Mouse (Mus musculus) kidney, postnatal 14 days (tissue): ENCODE results near the gene Cldn13.

Experiments used
- DNase-seq: peaks from one replicate; pipeline ENCODE4 v3.0.0; 2022; ENCODE audit warnings: mixed read lengths

The Cldn13 gene

DNA sequence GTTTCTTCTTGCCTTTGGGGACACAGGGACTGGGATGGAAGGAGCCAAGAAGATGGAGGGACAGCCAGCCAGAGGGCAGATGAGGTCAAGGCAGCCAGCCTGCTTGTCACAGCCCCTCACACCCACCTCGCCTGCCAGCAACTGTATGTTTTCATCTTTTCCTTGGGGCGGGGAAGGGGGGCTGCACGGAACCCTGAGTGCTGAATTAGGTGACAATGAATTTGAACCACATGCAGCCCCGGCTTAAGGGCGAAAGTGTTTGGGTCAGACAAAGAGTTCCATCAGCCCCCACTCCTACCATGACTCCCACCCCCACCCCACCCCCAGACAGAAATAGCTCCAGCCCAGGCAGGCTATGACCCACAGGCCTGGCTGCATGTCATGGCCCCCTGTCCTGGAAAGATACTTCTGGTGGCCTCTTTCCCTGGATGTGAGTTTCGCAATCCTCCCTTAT is 24.7 kb downstream of the Cldn13 start:
- peak; percentile 43 for DNase-seq

DNA sequence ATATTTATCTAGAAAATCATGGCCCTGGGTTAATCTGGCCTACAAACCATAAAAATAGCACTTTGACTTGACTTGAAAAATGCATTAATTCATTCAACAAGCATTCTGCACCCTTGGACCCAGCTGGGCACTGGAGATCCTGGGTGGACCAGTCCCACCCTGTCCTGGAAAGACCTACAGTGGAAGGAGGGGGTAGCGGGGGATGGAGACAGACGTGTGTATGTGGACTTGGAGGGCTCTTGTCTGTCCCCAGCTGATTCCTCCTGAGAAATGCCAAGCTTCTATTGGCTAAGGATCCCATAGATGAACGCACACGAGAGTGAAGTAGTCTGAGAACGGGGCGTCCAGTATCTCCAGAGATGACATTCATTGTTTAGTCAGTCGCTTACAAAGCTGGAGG is 26.8 kb downstream of the Cldn13 start:
- DNase-seq, result no peak

DNA sequence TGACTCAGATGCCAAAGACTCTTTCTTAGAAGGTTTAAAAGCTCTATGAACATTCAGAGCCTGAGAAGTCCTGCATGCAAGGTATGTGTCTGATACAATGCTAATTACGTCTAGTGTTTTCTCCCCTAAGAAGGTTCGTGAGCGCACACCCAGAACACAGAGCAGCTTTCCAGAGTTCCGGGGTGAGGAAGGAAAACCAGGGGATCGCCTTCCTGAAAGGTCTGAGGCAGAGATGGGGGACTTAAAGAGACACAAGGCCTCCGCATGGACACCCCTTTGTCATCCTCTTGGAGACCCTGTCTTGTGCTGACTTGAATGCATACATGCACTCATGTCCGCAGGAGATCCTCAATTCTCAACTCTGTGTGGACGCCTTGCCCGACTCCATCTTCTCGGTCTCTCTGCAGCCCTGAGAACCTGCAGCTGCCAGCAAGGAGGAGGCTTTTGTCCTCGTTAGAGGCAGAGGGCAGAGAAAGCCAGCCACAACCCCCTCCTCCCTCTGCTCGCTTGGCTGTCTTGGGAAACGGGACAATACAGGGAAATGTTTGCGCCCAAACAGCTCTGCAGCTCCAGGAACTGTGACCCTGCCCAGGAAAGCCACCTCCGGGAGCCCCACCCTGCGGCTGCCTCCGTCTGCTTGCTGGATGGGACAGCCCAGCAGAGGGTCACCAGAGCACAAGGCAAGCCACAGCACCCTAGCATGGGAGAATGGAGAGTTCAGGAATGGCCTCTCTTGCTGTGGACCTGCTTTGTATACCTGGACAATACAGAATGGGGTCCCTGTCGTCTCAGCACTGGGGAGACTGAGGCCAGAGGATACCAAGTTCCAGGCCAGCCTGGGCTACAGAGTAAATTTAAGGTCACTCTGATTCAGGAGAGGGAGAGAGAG is 27.6 kb downstream of the Cldn13 start:
- DNase-seq, result peak; percentile 83

- DNase-seq, result no peak
Observed at GRCm38 (mm10) chr5:134883077-134883476, 32.2 kb downstream of the Cldn13 start.

DNA sequence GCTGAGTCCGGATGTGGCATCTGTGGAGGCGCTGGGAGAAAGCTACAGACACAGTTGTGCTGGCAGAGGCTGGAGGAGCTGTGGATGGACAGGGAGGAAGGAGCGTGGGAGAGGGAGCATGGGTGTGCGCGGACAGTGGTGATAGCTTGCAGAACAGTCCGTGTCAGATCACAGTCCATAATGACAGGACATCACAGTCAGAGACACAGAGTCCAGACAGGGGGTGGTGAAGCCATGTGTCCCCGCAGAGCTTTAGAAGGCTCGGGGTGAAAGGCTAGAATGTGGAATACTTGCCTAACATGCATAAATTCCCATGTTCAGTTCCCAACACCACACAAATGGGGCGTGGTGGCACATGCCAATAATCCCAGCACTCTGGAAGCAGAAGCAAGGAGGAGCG is 38.5 kb downstream of the Cldn13 start:
- no peak for DNase-seq

- no peak for DNase-seq
Observed at GRCm38 (mm10) chr5:134875245-134875644, 40.1 kb downstream of the Cldn13 start.

DNA sequence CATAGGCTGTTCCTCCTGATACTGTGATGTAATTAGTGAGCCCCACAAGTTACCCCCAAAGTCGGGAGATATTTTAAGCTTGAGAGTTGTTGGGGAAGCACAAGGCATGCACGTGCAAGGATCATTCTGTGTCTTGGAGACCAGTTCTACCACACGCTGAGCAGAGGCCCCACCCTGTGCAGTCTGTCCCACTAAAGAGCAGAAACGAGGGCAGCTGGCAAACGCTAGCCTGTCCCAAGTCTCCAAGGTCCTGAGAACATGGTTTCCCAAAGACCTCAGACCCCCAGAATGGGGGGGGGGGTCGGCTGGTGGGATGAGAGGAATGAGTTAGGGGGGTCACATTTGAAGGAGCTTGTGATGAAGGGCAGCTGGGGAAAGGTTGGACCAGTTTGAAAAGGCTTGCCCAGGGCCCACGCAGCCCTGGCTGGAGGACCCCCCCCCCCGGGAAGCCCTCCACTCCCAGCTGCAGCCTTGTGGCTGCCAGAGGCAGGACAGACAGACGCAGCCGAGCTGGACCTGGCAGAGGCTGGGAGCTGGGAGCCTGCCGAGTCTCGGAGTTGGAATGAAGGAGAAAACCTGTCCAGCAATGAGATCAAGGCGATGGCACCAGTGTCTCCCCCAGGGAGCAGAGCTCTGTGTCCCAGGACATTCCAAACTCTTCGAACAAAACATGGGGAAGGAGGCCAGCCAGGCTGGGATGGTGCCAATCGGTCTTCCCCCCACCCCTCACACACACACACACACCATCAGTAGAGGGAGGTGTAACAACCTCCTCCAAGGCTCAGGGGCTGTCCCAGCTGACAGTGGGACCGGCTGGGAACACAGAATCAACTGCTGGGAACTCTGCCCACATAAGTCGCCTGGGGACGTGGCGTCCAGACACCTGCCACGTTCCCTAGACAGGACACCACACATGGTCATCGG is 41.1 kb downstream of the Cldn13 start:
- peak; percentile 41 for DNase-seq

- DNase-seq, result no peak
Observed at GRCm38 (mm10) chr5:134873034-134873433, 42.3 kb downstream of the Cldn13 start.

DNA sequence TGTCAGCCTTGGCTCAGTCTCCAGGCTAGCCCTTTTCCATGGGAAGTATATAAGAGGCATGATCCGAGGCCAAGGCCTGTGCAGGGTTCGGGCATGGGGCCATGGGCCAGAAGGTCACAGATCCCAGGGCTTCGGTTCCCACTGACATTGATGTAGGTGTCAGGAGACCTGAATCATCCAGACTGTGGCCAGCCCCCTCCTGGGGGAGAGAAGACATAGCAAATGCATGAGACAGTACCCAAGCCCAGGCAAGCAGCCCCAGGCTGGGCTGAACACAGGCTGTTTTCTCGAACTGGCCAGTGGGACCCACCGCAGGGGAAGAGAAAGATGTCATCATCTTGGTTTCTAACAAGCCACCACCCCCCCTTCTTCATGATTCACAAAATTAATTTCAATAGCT is 42.7 kb downstream of the Cldn13 start:
- DNase-seq, result no peak

- DNase-seq, result no peak
Observed at GRCm38 (mm10) chr5:134868506-134868905, 46.8 kb downstream of the Cldn13 start.

DNA sequence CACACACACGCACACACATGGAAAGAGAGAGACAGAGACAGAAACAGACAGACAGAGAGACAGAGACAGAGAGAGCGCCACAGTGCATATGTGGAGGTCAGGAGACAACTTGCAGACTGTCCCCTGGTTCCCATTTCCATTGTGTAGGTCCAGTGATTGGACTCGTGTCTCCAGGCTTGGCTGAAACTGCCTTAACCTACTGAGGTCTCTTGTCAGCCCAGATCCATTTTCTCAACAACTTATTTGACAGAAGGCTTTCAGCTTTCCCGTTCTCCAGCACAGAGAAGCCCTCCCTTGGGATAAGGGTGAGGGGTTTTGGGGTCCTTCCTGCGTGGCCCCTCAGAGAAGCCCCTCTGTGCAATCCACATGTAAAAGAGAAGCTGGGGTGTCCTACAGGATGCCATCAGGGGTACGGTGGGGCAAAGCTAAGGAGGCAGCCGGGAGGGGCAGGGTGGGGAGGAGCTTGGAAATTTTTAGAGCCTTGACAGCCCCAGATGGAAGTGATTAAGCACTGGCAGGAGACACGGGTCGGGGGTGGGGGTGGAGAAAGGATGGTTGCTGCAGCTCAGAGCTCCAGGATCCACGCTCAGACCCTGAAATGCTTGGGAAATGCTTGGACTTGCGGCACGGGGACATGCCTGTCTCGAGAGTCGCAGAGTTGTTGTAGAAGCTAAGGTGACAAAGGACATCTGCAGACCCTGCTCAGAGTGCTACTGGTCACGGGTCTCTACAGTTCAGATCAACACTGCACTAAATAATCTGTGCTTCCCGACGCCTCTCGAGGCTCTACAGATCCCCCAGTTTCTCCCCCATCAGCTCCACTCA is 47.8 kb downstream of the Cldn13 start:
- DNase-seq, result peak; percentile 37

GRCm38 (mm10) chr5:134865158-134865557 is 50.2 kb downstream of the Cldn13 start:
- DNase-seq, result peak; percentile 60
